Mouse (Mus musculus) liver, embryonic 14.5 days (tissue): ENCODE measurements at regions not wholly inside any gene's neighbourhood (a gene's known extent, or its start where the extent isn't known, plus 50 kb on each side); places are given as distances from the start of the nearest gene placed in this dataset.

Experiments
- ATAC-seq: fragments of 200-750 bp; cut with Nextera tagmentation; 2 replicates; pipeline ENCODE4 v1.8.0; 2017; ENCODE audit warnings: moderate number of reproducible peaks, mild to moderate bottlenecking, moderate library complexity; ENCODE audit not compliant: insufficient read depth
- DNase-seq, 3 experiments: peaks; one replicate each; pipeline ENCODE4 v3.0.0-alpha.2; 2012 to 2013; ENCODE audit warnings: low read depth in 3 of 3, low spot score in 3 of 3
- H3K27ac ChIP-seq: fragments of 300-500 bp; sonication (generic); 2 replicates; pipeline ENCODE4 v1.5.1; 2014; ENCODE audit warnings: moderate library complexity, mild to moderate bottlenecking, control low read depth, inconsistent platforms
- H3K27me3 ChIP-seq: fragments of 300-500 bp; sonication (generic); 2 replicates; pipeline ENCODE4 v1.6.1; 2014; ENCODE audit warnings: mild to moderate bottlenecking, low read length, moderate library complexity; ENCODE audit not compliant: control insufficient read depth, insufficient read depth
- H3K36me3 ChIP-seq: fragments of 300-500 bp; sonication (generic); replicated peaks from 2 replicates; pipeline ENCODE4 v1.6.1; 2014; ENCODE audit warnings: low read depth; ENCODE audit not compliant: control insufficient read depth, insufficient read depth
- H3K4me1 ChIP-seq, 2 experiments: fragments of 200-500 bp in 1 of 2; fragments of 300-500 bp in 1 of 2; sonication (generic) in 1 of 2; replicated peaks; 2 replicates each; pipeline ENCODE4 v1.6.1; 2012 to 2014; ENCODE audit warnings: antibody characterized with exemption in 1 of 2, inconsistent platforms in 1 of 2, low read length in 1 of 2; ENCODE audit not compliant: control insufficient read depth in 2 of 2, insufficient read depth in 2 of 2
- H3K4me2 ChIP-seq: fragments of 300-500 bp; sonication (generic); 2 replicates; pipeline ENCODE4 v1.6.1; 2014; ENCODE audit warnings: low read depth, mild to moderate bottlenecking, control low read depth, moderate library complexity
- H3K4me3 ChIP-seq, 2 experiments: fragments of 200-500 bp in 1 of 2; fragments of 300-500 bp in 1 of 2; sonication (generic) in 1 of 2; 2 replicates each; pipeline ENCODE4 v1.5.1; 2012 to 2014; ENCODE audit warnings: low read depth in 2 of 2, low read length in 2 of 2, mild to moderate bottlenecking in 2 of 2, control low read depth in 1 of 2, inconsistent platforms in 1 of 2, moderate library complexity in 1 of 2; ENCODE audit not compliant: insufficient read depth in 1 of 2
- H3K9ac ChIP-seq: fragments of 300-500 bp; sonication (generic); replicated peaks from 2 replicates; pipeline ENCODE4 v1.6.1; 2014; ENCODE audit warnings: mild to moderate bottlenecking, control low read depth, moderate library complexity
- H3K9me3 ChIP-seq: fragments of 300-500 bp; sonication (generic); 2 replicates; pipeline ENCODE4 v1.6.1; 2016; ENCODE audit warnings: low read length, mixed read lengths; ENCODE audit not compliant: control insufficient read depth
- CTCF ChIP-seq: IDR thresholded peaks from 2 replicates; pipeline ENCODE4 v1.5.1; 2016; ENCODE audit warnings: antibody characterized with exemption, low read depth, control low read depth
- EP300 ChIP-seq: IDR thresholded peaks from 2 replicates; pipeline ENCODE4 v1.6.1; 2016; ENCODE audit warnings: antibody characterized with exemption, low read depth
- WGBS: fragments of 180-500 bp; shearing (Covaris S2); extraction: QIAGEN DNeasy Blood & Tissue Kit; methylation state at CpG from one replicate; pipeline ENCODE4 v1.1.7; 2014; ENCODE audit not compliant: insufficient replicate concordance; 5-methylcytosine and 5-hydroxymethylcytosine counted together

DNA sequence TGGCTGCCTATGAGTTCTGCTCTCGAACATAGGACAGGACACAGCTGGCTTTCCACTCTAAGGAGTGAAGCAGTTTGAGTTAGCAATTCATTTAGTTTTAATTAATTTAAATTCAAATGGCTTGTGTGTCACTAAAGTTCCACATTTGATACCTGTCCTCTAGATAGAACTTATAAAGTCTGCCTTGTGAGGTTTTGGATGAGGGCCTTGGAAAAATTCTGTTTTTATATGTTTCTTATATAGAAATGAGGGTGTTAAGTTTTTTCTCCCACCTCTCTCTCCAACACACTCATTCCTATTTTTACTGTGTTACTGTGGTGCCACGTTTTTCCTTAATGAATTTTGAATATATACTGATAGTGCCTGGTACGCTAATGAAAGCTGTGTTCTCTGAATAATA, 371.3 kb upstream of the Lcorl start:
- DNase-seq (no peak), ATAC-seq (no peak)
- Histone ChIP-seq H3K27ac (no peak overlapping the region), H3K27me3 (no peaks in the 10 kb centered on the region), H3K9ac (no peak overlapping the region), H3K4me1 (no peaks in the 10 kb centered on the region), H3K4me2 (no peak overlapping the region), H3K4me3 (no peak overlapping the region), H3K36me3 (no peaks in the 10 kb centered on the region), H3K9me3 (no peaks in the 10 kb centered on the region)
- WGBS, result 42% methylated on average over 3 of the region's 3 CpGs
- no peak for TF ChIP-seq EP300
- no peak for TF ChIP-seq CTCF

DNA sequence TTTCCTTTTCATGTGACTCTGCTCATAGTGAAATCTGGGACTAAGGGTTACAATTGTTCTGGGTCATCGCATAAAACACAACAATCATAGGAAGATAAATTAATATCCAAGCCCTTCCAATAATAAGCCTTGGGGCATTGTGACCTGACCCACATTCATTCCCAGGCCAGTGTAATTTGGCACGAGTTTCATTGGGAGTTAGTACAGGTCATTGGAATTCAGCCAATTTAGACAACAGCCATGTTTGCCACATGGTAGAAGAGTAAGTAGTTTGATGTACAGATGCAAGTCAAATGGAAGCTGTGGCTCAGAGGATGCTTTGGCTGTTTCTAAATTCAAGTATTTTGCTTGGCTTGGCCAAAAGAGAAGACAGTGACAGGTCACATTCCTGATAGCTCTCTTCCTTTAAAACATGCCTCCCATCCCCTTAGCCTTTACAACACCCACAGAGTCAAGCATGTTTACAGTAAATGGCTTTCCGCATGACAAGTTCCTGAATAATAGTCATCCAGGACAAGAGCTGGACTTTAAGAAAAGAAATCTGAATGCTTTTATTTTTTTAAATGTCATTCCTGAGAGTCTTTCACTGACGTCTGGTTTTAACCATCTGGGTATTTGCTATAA, 355.5 kb upstream of the Lcorl start:
- Histone ChIP-seq H3K4me2 (no peak overlapping the region), H3K4me3 (no peak overlapping the region), H3K27me3 (no peaks in the 10 kb centered on the region), H3K9me3 (no peaks in the 10 kb centered on the region), H3K9ac (no peak overlapping the region), H3K27ac (no peak overlapping the region), H3K4me1 (no peaks in the 10 kb centered on the region), H3K36me3 (no peaks in the 10 kb centered on the region)
- no peak for ATAC-seq
- no peak for TF ChIP-seq EP300
- no peak for TF ChIP-seq CTCF
- no peak for DNase-seq
- 62% methylated on average over 4 of the region's 4 CpGs for whole genome bisulfite sequencing

DNA sequence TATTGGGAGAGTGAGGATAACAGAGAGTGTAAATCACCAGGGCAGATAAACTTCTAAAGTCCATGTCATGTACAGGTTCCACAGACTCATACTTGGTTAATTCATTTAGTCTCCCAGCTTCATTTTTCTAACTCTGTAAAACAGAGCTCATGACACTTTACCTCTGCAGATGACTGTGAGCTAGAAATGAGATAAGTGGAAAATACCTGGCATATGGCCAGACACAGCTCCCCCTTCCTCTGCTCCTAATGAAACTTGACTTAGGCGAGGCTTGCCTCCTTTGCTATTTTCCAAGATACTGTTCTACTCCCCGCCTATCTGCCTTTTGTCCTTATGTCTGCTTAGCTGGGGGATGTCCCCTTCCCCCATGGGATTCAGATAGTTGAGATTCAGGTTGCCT, 351.7 kb upstream of the Lcorl start:
- no peaks in the 10 kb centered on the region for H3K36me3 ChIP-seq
- H3K4me1 ChIP-seq, result no peaks in the 10 kb centered on the region
- H3K27me3 ChIP-seq, result no peaks in the 10 kb centered on the region
- no peak for DNase-seq
- ATAC-seq, result no peak
- H3K4me2 ChIP-seq, result no peak overlapping the region
- H3K9ac ChIP-seq, result no peak overlapping the region
- no peaks in the 10 kb centered on the region for H3K9me3 ChIP-seq
- no peak overlapping the region for H3K4me3 ChIP-seq
- TF ChIP-seq CTCF (no peak), EP300 (no peak)
- no peak overlapping the region for H3K27ac ChIP-seq
- 53% methylated on average over 2 of the region's 2 CpGs for WGBS

DNA sequence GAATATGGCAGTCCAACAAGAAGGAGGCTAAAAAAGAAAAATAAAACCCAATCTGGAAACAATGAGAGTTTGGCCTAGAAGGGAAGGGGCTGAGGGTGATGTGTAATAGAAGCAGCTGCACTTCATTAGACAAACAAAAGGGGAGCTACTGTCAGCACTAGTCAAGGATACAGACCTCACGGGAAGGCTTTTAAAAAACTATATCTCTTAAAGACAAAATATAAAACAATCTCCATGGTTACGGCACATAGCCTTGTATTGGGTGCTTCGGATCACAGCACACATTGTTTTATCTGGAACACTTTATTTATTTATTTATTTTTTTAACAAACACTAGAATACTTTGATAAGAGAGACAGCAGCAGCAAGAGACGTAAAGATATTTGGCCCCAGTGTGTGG, 346.3 kb upstream of the Lcorl start:
- H3K9ac ChIP-seq, result no peak overlapping the region
- ATAC-seq, result no peak
- no peaks in the 10 kb centered on the region for H3K9me3 ChIP-seq
- no peak overlapping the region for H3K4me3 ChIP-seq
- no peaks in the 10 kb centered on the region for H3K36me3 ChIP-seq
- no peak overlapping the region for H3K27ac ChIP-seq
- WGBS, result 56% methylated on average over 4 of the region's 4 CpGs
- no peaks in the 10 kb centered on the region for H3K27me3 ChIP-seq
- no peaks in the 10 kb centered on the region for H3K4me1 ChIP-seq
- no peak overlapping the region for H3K4me2 ChIP-seq
- no peak for TF ChIP-seq EP300
- TF ChIP-seq CTCF, result no peak
- DNase-seq, result no peak

DNA sequence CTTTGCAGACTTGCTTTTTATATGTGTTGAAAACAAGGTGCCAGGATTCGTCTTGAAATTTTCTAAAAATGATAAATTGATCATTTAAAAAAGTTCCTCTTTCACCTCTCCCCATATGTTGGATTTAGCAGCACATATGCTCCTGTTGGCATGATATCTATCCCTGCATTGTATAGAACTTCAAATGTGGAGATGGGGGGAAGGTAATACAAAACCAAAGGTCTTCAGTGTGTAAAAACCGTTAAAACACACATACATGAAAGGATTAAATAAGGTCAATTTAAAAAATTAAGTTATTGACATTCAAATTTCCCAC, 345.0 kb upstream of the Lcorl start:
- 38% methylated on average over 2 of the region's 2 CpGs for whole genome bisulfite sequencing

More for the DNA sequence above, 345.0 kb upstream of the Lcorl start:
- TF ChIP-seq EP300 (no peak), CTCF (no peak)
- H3K4me1 ChIP-seq, result no peaks in the 10 kb centered on the region
- H3K9me3 ChIP-seq, result no peaks in the 10 kb centered on the region
- ATAC-seq (no peak), DNase-seq (no peak)
- no peak overlapping the region for H3K4me3 ChIP-seq
- H3K27me3 ChIP-seq, result no peaks in the 10 kb centered on the region
- no peaks in the 10 kb centered on the region for H3K36me3 ChIP-seq
- H3K9ac ChIP-seq, result no peak overlapping the region
- no peak overlapping the region for H3K27ac ChIP-seq
- no peak overlapping the region for H3K4me2 ChIP-seq
